Mouse (Mus musculus) telencephalon, adult 2 months (tissue): ENCODE results near the gene Tnnc2.

Source experiments
- DNase-seq: peaks from one replicate; pipeline ENCODE4 v3.0.0-alpha.2; 2011; ENCODE audit warnings: low read depth, low spot score

The Tnnc2 gene

GRCm38 (mm10) chr2:164773989-164774364 lies 5.8 kb downstream of the Tnnc2 start:
- no peak for DNase-seq

DNA sequence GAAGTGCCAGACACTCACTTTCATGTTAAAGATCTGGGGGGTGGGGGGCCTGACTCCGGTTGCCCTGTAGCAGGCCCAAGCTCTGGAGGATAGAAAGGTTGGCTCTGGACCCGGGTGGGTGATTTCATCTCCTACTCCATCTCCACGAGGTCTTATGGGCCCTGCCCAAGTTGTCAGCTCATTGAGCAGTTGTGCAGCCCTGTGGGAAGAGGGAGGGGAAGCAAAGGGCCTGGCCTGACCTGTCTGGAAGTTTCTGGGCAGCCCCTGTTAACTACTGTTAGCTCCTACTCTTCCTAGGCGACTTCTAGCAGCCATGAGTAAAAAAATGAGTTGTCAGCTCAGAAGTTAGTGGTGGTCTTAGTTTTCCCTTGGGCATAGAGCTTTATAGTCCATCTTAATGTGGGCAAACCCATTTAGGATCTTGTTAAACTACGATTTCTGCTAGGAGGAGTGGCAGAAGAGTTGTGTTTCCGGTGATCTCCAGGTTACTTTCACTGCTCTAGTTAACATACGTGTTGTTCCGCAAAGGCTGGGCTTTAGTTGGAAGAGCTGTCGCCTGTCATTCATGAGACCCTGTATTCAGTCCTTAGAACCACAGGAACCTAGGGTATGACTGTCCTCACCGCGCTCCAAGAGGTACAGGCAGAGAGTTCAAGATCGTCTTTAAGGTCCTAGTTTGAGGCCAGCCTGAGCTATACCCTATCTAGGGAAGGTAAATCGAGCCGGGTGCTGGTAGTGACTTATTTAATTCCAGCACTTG lies 6.4 kb downstream of the Tnnc2 start:
- DNase-seq = no peak

DNA sequence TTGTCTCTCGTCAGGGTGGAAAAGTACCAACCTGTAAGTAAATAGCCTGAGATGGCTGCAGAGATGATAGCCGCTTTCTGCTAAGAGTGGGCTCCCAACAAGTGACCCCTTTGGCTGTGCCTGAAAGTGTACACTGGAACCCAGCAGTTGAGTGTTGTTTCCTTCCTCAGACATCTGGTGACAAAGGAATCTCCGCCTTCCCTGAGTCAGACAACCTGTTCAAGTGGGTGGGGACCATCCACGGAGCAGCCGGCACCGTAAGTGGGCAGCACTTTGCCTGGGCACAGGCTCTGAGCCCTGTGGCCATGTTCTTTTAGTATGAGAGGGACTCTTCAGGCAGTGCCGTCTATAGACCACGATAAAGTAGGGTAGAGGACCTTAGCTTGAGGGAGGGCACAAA lies 8.6 kb downstream of the Tnnc2 start:
- no peak for DNase-seq

- no peak for DNase-seq
These were observed 9.5 kb downstream of the Tnnc2 start for GRCm38 (mm10) chr2:164770279-164770678.

- peak; percentile 97 for DNase-seq
These were observed 10.3 kb downstream of the Tnnc2 start, which contains the start of gene Ube2c for GRCm38 (mm10) chr2:164769258-164770037. Gene Ube2c (plus strand): TSS chr2:164769898.

DNA sequence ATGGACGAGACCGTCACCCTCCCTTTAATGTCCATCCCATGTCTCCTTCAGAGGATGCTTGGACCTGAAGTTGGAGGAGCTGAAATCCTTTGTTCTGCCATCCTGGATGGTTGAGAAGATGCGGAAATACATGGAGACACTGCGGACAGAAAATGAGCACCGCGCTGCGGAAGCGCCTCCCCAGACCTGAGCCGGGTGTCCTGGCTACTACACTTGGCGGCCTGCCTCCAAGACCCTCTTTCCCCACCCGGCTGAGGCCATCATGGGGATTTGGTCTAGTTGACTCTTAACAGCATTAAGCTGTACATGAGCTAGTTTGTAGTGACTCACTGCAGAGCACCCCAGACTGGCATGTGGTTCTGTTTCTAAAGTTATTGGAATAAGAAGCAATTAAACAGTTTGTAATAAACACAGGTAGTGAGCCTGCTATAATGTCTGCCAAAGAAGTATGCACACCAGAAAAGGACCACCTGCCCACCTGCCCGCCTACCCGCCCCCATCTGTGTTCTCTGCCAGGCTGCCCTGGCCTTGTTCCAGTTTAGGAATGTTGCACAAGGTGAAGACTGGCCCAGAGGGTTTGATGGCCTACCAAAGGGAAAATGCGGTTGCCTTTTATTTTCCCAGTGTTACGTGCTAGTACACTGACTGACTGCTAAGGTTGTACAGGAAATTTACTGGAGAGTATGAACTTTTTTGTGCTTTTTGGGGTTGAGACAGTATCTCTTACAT lies 11.8 kb downstream of the Tnnc2 start:
- DNase-seq = no peak

- peak; percentile 84 for DNase-seq
These were observed 13.9 kb downstream of the Tnnc2 start for GRCm38 (mm10) chr2:164765841-164766240.

DNA sequence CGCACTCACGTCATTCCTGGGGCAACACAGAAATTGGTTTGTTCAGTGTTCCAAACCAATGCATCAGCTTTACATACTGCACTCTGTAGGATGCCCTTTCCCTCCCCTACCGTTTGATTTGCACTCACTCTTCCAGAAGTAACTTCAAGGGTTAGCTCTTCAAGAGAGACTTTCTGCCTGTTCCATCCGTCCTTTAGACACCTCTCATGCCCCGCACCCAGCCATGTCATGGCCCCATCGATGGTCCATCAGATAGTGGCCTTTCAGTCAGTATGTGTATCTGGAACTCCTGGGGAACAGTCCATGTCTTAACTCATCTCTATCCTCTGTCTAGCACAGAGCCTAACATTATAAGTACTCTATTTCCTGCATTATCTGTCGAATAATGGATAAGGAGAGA lies 17.2 kb downstream of the Tnnc2 start:
- no peak for DNase-seq

DNA sequence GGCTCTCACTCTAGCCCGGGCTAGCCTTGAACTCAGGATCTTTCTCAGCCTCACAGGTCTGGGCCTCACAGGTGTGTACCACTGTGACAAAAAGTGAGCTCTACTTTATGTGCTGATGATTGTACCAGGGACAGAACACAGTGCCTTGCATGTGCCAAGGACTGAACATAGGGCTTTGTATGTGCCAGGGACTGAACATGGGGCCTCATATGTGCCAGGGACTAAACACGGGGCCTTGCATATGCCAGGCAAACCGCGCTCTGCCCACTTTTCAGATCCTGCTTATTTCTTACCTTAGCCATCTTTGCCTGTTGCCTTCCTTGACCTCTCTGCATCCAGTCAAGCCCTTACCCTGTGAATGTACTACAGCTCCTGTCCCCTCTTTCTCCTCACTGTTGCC lies 17.8 kb downstream of the Tnnc2 start:
- no peak for DNase-seq

DNA sequence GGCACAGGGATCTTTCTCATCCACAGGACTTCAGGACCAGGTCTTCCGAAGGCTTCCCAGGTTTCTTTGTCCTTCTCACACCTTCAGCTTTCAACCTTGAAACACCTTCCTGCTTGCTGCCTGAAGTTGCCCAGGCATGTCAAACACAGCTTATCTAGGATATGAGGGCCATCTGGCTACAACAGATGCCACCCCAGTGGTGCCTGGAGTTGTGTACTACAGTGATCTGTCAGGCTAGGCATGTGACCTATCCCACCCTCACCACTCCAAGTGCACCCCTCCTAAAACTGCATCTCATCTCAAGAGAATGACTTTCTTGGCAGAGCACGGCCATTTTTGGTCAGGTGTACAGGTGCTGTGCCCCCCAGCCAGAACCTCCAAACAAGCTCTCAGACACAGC lies 18.3 kb downstream of the Tnnc2 start:
- DNase-seq = no peak

- no peak for DNase-seq
These were observed 19.5 kb downstream of the Tnnc2 start for GRCm38 (mm10) chr2:164760059-164760833.

DNA sequence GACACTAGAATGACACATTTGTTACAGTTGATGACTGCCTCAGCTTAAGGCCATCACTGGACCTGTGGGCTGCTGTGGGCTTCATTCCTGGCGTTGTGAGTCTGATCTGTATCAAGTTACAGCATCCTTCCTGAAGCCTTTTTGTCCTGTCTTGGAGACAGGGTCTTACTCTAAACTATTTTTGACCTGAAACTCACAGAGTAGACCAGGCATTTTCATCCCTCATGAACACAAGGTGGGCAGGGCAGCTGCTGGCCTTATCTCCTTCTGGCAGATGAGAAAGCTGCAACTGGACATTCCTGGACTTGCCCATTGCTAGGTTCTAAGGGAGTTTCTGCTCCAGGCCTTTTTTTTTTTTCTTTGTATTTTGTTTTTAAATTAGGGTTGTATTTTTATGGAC lies 21.1 kb downstream of the Tnnc2 start:
- DNase-seq = no peak

DNA sequence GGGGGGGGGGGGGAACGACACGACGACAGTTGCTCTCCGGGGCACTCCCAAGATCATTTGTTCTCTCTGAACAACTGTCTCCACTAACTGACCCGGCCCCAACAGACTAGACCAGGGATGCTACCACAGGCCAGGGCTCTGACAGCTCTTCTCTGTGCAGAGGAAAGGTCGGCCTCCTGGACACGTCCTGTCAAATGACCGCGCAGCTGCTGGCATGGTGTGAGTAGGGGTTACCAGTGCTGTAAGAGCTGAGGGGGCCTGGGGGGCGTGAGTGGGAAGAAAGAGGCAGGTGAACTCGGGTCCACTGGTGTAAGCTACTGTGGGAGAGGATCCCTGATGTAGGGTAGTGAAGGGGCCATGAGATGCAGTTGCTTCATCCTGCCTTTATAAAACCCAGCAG lies 21.9 kb downstream of the Tnnc2 start:
- no peak for DNase-seq

DNA sequence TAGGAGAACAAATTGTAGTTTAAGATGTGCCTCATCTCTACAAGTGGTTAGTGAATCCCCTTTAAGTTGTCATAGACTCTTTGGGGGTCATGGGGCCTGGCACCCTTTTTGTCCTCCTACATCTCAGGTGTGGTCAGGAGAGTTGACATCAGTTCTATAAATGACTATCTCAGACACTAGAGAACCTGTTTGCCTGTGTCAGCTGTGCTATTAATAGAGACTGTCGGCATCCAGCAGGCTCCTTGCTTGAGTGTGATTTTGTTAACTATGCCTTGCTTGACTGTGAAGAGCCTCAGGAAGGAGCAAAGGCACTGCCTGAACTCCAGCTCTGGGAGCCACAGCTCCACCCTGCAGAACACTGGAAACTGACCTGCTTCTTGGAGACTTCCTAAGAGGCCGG lies 25.0 kb downstream of the Tnnc2 start:
- DNase-seq = no peak

GRCm38 (mm10) chr2:164754105-164754504 lies 25.7 kb downstream of the Tnnc2 start:
- no peak for DNase-seq

DNA sequence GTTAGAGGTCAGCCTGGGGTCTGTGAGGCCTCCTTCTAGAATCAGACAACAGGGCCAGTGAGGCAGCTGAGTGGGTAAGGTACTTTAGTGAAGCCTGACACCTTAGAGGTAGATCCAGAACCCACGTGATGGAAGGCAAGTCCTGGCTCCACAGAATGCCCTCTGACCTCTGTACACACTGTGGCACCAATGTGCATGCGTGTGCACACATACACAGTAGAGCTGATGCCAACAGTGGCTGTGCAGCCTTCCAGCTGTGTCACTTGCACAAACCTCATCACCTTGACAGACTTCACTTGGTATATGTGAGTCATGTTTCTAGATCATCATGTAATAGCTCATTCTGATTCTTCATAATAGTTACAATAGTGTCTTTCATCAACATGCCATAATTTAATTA lies 27.3 kb downstream of the Tnnc2 start:
- DNase-seq = no peak

- no peak for DNase-seq
These were observed 30.8 kb downstream of the Tnnc2 start for GRCm38 (mm10) chr2:164748991-164749390.

DNA sequence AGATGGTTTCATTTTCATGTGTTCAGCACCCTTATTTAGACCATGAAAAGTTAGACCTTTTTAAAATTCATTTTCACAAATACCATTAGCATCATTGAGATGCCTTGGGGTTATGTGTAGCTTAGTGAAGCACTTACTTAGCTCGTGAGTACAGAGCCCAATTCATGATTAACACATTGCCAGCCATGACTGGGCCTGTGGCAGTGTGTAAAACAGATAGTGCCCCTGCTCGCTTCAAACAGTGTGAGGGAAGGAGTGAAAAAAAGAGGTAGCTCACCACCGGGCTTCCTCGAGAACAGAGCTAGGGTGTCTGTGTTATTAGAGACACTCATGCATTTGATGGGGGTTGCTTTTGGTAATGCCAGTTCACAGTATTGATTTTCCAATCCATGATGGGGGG lies 31.6 kb downstream of the Tnnc2 start:
- DNase-seq = no peak

DNA sequence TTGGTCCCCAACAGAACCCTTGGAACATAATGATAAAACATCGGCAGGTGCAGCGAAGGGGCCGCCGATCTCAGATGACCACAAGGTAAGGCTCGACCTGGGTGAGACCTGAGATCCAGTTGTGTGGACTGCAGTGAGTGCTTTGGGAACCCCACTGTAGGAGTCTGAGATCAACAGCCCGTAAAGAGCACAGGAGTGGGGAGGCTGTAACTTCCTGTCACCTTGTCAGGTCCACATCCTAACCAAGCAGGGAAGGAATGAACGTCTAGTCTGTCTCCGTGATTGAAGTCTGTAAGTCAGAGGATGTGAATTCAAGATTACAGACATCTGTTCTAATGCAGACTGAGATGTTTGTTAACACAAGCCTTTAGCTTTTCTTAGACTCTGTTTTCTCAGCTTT lies 33.1 kb downstream of the Tnnc2 start:
- no peak for DNase-seq

DNA sequence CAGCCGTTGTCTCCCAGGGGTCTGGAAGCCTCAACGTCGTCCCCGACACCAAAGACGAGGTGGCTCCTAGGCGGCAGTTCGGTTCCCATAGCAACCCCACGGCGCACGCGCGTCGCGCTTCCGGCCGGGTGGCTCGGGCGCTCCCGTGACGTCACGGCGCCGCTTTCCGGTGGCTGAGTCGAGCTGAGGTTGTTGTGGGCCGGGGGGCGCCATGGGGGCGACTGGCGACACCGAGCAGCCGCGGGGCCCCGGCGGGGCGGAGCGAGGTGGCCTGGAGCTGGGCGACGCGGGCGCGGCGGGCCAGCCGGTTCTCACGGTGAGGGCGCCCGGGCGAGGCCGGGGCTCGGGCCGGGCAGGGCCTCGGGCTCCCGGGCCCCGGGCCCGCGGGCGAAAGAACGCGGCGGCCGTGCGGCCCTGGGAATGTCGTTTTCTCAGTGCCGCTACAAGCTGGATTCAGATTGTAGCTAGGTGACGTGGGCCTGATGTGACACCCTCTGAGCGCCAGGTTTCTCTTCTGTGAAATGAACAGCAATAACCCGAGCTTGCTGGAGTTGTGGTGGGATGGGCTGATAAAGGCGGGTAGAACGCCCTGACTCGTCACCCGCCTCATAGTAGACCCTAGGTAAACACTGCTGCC lies 33.8 kb downstream of the Tnnc2 start, which contains the start of the genes Wfdc3 and Dnttip1:
Wfdc3 (minus strand) TSS at position 89 of the 637 bp plus-strand sequence.
Dnttip1 (plus strand) TSS at position 141 of the 637 bp plus-strand sequence.
- DNase-seq = peak; percentile 74

DNA sequence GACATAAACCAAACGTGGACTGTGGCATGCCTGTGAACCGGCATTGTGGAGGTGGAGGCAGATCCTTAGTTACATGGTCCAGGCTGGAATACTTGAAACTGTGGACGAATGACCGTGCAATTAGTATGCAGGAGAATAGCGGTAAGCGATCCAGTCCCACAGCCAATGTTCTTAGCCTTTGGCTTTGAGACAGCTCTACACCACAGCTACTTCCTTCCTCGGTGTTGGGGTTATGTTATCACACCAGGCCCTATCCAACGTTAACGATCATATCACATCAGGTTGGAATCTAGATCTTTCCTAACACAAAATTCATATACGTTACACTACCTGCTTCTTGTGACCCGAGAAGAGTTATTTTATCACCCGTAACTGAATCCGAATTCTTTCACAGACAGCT lies 34.8 kb downstream of the Tnnc2 start:
- DNase-seq = no peak
